Mouse (Mus musculus): Measurements from ENCODE around the gene Clpp. TPM values are rescaled to one million over a fixed set of nuclear protein-coding genes. Genes with fewer than 3 reads are reported as not detected.

Clpp gene
- polyA plus RNA-seq, 1 experiment from 2014 or later, result 124 TPM

DNA sequence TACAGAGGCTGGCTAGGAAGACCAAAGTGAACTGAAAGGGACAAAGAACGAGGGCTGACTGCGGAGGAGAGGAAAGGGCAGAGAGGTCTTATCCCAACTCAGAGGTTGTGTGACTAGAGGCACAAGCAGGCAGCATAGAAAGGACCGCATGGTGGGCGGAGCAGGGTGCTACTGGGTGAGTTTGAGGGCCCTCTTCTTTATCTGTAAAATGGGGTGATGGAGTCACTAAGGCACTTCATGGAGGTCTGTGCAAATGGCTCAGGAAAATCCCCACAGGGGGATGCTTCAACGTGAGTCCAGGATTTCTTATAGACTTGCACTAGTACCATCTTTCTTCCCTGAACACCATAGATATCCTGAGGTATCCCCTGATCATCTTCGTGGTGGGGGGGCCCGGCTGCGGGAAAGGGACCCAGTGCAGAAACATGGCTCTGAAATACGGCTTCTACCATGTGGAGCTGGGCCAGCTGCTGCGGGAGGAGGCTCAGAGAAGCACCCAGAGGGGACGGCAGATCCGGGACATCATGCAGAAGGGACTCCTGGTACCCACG, 22.2 kb downstream of the Clpp start:
- WGBS, result 64% methylated on average over 13 of the region's 13 CpGs
- H3K36me3 ChIP-seq (ENCODE audit: control insufficient read depth, insufficient read depth, low read length), result peaks cover 5% of the 10 kb centered on the region; the same call in 1 of the 2 replicates
- H3K9ac ChIP-seq (ENCODE audit: low read length), result peak overlapping the region; percentile 78
- H3K27me3 ChIP-seq (ENCODE audit: control insufficient read depth, insufficient read depth, low read depth, low read length), result no peaks in the 10 kb centered on the region
- no peaks in the 10 kb centered on the region for H3K9me3 ChIP-seq (ENCODE audit: control insufficient read depth, low read length)
- H3K4me3 ChIP-seq (ENCODE audit: low read length), result peak overlapping the region; percentile 67
- ATAC-seq (ENCODE audit: low read depth), result no peak
- peak overlapping the region; percentile 92 for H3K27ac ChIP-seq (ENCODE audit: low read length)
- peak overlapping the region; percentile 79 for H3K4me2 ChIP-seq (ENCODE audit: low read depth, low read length)
- peaks cover 17% of the 10 kb centered on the region for H3K4me1 ChIP-seq (replicated peaks; ENCODE audit: control insufficient read depth, insufficient read depth, low read length)

DNA sequence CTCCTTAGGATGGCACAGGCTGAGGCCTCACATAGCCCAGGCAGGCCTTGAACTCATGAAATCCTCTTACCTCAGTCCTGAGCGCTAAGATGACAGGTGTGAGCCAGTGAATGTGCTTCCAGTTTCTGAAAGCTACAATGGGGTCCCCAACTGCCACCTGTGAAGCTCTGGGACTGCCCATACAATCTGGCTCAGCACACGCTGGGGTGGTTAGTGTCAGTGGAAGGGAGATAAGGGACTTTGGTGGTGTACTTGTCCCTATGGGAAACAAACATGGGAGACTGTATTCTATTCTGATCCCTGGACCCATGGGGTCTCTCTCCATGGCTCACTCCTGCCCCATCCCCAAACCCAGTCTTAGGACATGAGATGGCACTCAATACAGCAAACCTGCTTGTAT, 29.6 kb downstream of the Clpp start:
- no peaks in the 10 kb centered on the region for H3K27me3 ChIP-seq (ENCODE audit: control insufficient read depth, insufficient read depth, low read depth, low read length)
- no peaks in the 10 kb centered on the region for H3K4me1 ChIP-seq (replicated peaks; ENCODE audit: control insufficient read depth, insufficient read depth, low read length)
- ATAC-seq (ENCODE audit: low read depth), result no peak
- H3K9me3 ChIP-seq (ENCODE audit: control insufficient read depth, low read length), result no peaks in the 10 kb centered on the region
- H3K27ac ChIP-seq (ENCODE audit: low read length), result no peak overlapping the region
- WGBS, result 66% methylated on average over 2 of the region's 2 CpGs
- H3K36me3 ChIP-seq (ENCODE audit: control insufficient read depth, insufficient read depth, low read length), result peaks cover 31% of the 10 kb centered on the region
- no peak overlapping the region for H3K4me3 ChIP-seq (ENCODE audit: low read length)
- no peak overlapping the region for H3K4me2 ChIP-seq (ENCODE audit: low read depth, low read length)
- no peak overlapping the region for H3K9ac ChIP-seq (ENCODE audit: low read length)

- Histone ChIP-seq H3K36me3 (ENCODE audit: control insufficient read depth, insufficient read depth, low read length) (peaks cover 43% of the 10 kb centered on the region), H3K9ac (ENCODE audit: low read length) (no peak overlapping the region), H3K27ac (ENCODE audit: low read length) (no peak overlapping the region), H3K27me3 (ENCODE audit: control insufficient read depth, insufficient read depth, low read depth, low read length) (no peaks in the 10 kb centered on the region), H3K4me2 (ENCODE audit: low read depth, low read length) (no peak overlapping the region), H3K4me3 (ENCODE audit: low read length) (no peak overlapping the region), H3K9me3 (ENCODE audit: control insufficient read depth, low read length) (no peaks in the 10 kb centered on the region), H3K4me1 (replicated peaks; ENCODE audit: control insufficient read depth, insufficient read depth, low read length) (no peaks in the 10 kb centered on the region)
- ATAC-seq (ENCODE audit: low read depth), result no peak
- 88% methylated on average over 5 of the region's 5 CpGs for WGBS
These were observed 30.9 kb downstream of the Clpp start for GRCm38 (mm10) chr17:57020960-57021359.

- no peak overlapping the region for H3K4me3 ChIP-seq (ENCODE audit: low read length)
- no peak overlapping the region for H3K4me2 ChIP-seq (ENCODE audit: low read depth, low read length)
- H3K9ac ChIP-seq (ENCODE audit: low read length), result no peak overlapping the region
- H3K9me3 ChIP-seq (ENCODE audit: control insufficient read depth, low read length), result no peaks in the 10 kb centered on the region
- WGBS, result 89% methylated on average over 4 of the region's 4 CpGs
- no peak overlapping the region for H3K27ac ChIP-seq (ENCODE audit: low read length)
- ATAC-seq (ENCODE audit: low read depth), result no peak
- H3K27me3 ChIP-seq (ENCODE audit: control insufficient read depth, insufficient read depth, low read depth, low read length), result no peaks in the 10 kb centered on the region
- H3K4me1 ChIP-seq (replicated peaks; ENCODE audit: control insufficient read depth, insufficient read depth, low read length), result peaks cover 14% of the 10 kb centered on the region
- H3K36me3 ChIP-seq (ENCODE audit: control insufficient read depth, insufficient read depth, low read length), result peaks cover 44% of the 10 kb centered on the region
These were observed 37.4 kb downstream of the Clpp start for GRCm38 (mm10) chr17:57027471-57027870.

DNA sequence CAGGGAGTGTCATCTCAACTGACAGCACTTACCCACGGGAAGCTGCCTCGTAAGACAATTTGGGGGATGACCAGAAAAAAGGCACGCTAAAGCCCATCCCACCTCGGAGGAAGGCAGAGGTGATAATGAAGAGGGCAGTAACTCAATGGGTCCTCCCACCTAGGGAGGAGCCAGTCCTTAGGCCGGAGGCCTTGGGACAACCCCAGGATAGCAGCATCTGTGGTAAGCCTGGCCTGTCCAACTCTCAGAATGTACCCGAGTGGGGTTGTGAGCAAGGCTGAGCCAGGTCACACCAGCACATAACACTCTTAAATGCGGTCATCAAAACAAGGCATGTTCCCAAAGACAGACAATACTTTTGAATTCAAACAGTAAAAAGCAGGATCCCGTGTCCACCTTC, 39.6 kb downstream of the Clpp start:
- Histone ChIP-seq H3K27ac (ENCODE audit: low read length) (no peak overlapping the region), H3K27me3 (ENCODE audit: control insufficient read depth, insufficient read depth, low read depth, low read length) (no peaks in the 10 kb centered on the region), H3K36me3 (ENCODE audit: control insufficient read depth, insufficient read depth, low read length) (peaks cover 24% of the 10 kb centered on the region), H3K4me3 (ENCODE audit: low read length) (peak overlapping the region; percentile 89), H3K9me3 (ENCODE audit: control insufficient read depth, low read length) (no peaks in the 10 kb centered on the region), H3K4me2 (ENCODE audit: low read depth, low read length) (peak overlapping the region; percentile 92), H3K9ac (ENCODE audit: low read length) (peak overlapping the region; percentile 99), H3K4me1 (replicated peaks; ENCODE audit: control insufficient read depth, insufficient read depth, low read length) (peaks cover 14% of the 10 kb centered on the region)
- 24% methylated on average over 8 of the region's 8 CpGs for WGBS
- no peak for ATAC-seq (ENCODE audit: low read depth)

DNA sequence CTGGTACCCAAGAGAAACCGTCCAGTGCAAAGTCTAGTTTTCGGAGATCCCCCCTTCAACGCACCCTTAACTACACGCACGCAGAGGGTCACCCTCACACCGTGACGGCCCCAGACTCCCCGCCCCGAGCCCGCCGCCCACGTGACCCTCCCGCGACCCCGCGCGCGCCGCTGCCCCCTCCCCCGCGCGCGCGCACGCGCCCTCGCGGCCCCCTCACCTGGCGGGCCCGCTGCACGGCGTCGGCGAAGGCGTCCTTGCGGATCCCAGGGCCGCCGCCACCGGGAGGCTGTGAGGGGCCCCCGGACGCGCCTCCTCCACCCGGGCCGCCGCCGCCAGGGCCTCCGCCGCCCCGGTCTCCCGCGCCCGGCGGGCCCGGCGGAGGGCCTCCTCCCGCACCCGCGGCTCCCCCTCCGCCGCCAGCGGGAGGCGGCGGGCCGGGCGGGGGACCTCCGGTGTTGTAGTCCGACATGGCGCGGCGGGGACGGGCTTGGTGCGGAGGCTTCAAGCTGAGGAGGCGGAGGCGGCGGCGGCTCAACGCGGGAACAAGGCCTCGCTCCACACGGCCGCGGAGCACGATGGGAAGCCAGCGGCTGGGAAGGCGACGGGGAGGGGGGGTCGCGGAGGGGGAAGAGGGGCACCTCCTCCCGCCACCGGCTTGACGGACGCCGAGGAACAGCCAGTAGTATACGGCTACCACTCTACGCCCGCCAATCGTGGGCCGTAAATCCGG, 41.0 kb downstream of the Clpp start, which contains the start of gene Khsrp:
Khsrp (minus strand) TSS at position 592 of the 730 bp plus-strand sequence.
- Histone ChIP-seq H3K4me1 (replicated peaks; ENCODE audit: control insufficient read depth, insufficient read depth, low read length) (peaks cover 14% of the 10 kb centered on the region), H3K27ac (ENCODE audit: low read length) (peak within 1 kb of the TSS; percentile 93), H3K9me3 (ENCODE audit: control insufficient read depth, low read length) (no peaks in the 10 kb centered on the region), H3K4me2 (ENCODE audit: low read depth, low read length) (peak within 1 kb of the TSS; percentile 92), H3K36me3 (ENCODE audit: control insufficient read depth, insufficient read depth, low read length) (peaks cover 11% of the 10 kb centered on the region), H3K9ac (ENCODE audit: low read length) (peak within 1 kb of the TSS; percentile 99), H3K27me3 (ENCODE audit: control insufficient read depth, insufficient read depth, low read depth, low read length) (no peaks in the 10 kb centered on the region), H3K4me3 (ENCODE audit: low read length) (peak within 1 kb of the TSS; percentile 89)
- WGBS, result 0% methylated on average over 45 of the region's 99 CpGs
- no peak for ATAC-seq (ENCODE audit: low read depth)

DNA sequence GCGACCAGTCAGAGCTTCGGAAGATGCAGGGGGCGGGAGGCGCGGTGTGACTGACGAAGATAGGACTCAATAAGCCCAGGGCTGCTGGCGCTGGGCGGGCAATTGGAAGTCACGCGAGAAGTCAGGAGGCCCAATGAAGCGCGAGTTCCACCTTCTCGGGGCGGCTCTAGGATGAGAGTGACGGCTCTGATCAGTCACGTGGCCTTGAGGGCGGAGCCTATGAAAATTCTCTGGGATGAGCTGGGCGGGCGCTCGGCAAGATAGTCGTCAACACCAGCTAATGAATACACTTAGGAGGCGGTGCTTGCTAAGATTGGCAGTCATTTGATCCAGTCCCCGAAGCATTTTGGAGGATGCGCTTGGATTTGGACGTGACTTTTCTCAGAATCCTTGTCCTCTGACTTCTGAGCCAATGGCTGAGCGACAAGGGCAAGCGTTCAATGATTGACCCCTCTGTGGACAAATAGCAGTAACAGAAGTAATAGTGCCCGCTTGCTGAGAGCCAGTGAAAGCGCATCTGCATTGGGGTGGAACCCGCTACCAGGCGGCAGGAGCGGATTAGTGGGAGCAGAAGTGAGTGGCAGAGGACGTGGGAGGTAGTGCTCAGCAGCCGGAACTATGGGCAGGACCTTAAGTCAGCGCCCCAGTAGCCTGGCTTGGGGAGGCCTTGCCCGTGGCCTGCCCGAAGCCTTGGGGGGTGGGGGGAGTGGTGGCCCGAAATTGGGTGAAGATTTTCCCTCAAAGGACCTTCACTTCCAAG, 41.7 kb downstream of the Clpp start:
- peaks cover 14% of the 10 kb centered on the region for H3K4me1 ChIP-seq (replicated peaks; ENCODE audit: control insufficient read depth, insufficient read depth, low read length)
- H3K4me2 ChIP-seq (ENCODE audit: low read depth, low read length), result peak overlapping the region; percentile 60
- H3K36me3 ChIP-seq (ENCODE audit: control insufficient read depth, insufficient read depth, low read length), result peaks cover 7% of the 10 kb centered on the region
- H3K9ac ChIP-seq (ENCODE audit: low read length), result peak overlapping the region; percentile 66
- WGBS, result under 1% methylated on average over 38 of the region's 38 CpGs
- H3K4me3 ChIP-seq (ENCODE audit: low read length), result peak overlapping the region; percentile 48
- peak overlapping the region; percentile 89 for H3K27ac ChIP-seq (ENCODE audit: low read length)
- peak; percentile 96 for ATAC-seq (ENCODE audit: low read depth)
- no peaks in the 10 kb centered on the region for H3K9me3 ChIP-seq (ENCODE audit: control insufficient read depth, low read length)
- no peaks in the 10 kb centered on the region for H3K27me3 ChIP-seq (ENCODE audit: control insufficient read depth, insufficient read depth, low read depth, low read length)

GRCm38 (mm10) chr17:57032854-57033253, 42.7 kb downstream of the Clpp start:
- Histone ChIP-seq H3K9me3 (ENCODE audit: control insufficient read depth, low read length) (no peaks in the 10 kb centered on the region), H3K27me3 (ENCODE audit: control insufficient read depth, insufficient read depth, low read depth, low read length) (peaks cover under 1% of the 10 kb centered on the region; the same call in 1 of the 2 replicates), H3K4me2 (ENCODE audit: low read depth, low read length) (no peak overlapping the region), H3K36me3 (ENCODE audit: control insufficient read depth, insufficient read depth, low read length) (peaks cover 4% of the 10 kb centered on the region), H3K4me3 (ENCODE audit: low read length) (no peak overlapping the region), H3K9ac (ENCODE audit: low read length) (no peak overlapping the region), H3K27ac (ENCODE audit: low read length) (no peak overlapping the region), H3K4me1 (replicated peaks; ENCODE audit: control insufficient read depth, insufficient read depth, low read length) (peaks cover 14% of the 10 kb centered on the region)
- ATAC-seq (ENCODE audit: low read depth), result no peak
- WGBS, result 89% methylated on average over 4 of the region's 4 CpGs

DNA sequence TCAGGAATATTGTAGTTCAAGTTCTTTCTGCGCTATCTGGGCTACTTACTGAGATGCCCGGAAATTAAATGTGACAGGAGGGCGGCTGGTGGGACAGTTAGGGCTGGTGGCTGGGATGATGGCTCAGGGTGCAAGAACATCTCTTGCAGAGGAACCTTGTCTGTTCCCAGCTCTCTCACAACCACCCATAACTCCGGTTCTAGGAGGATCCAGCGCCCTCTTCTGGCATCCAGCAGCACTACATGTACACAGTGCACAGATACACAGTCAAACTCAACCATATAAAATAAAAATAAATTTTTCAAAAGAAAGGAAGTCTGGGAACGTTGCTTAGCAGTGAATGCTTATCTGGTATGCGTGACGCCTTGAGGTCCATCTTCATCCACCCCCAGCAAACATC, 48.9 kb downstream of the Clpp start:
- Histone ChIP-seq H3K4me1 (replicated peaks; ENCODE audit: control insufficient read depth, insufficient read depth, low read length) (no peaks in the 10 kb centered on the region), H3K27ac (ENCODE audit: low read length) (no peak overlapping the region), H3K27me3 (ENCODE audit: control insufficient read depth, insufficient read depth, low read depth, low read length) (peaks cover 2% of the 10 kb centered on the region; the same call in 1 of the 2 replicates), H3K36me3 (ENCODE audit: control insufficient read depth, insufficient read depth, low read length) (no peaks in the 10 kb centered on the region), H3K9me3 (ENCODE audit: control insufficient read depth, low read length) (no peaks in the 10 kb centered on the region), H3K4me2 (ENCODE audit: low read depth, low read length) (no peak overlapping the region), H3K9ac (ENCODE audit: low read length) (no peak overlapping the region), H3K4me3 (ENCODE audit: low read length) (no peak overlapping the region)
- 33% methylated on average over 8 of the region's 8 CpGs for WGBS
- no peak for ATAC-seq (ENCODE audit: low read depth)

Data from lung, embryonic 16.5 days (tissue).